Comparison of ENCODE assay signal across 15 mouse cellular contexts in the genomic region with DNA sequence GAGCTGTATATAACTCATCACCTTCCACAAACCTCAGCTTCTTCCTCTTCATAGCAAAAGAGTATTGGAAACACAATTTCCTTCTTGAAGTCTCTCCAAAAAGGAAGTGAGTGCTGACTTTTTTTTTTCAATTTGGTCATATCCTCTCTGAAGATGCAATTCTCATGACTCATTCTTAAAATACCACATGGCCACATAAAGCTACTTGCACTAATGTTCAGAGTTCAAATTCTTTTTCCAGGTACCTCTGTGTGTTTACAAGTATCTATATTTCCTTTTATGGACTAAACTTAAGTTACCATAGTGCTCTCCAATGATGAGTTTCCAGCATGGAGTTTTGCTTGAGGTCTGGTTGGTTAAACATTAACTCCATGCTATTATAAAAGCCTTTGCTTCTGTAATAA.
DNase-seq lines count a peak whose midpoint lies in the region; ATAC-seq and TF ChIP-seq lines count a peak whose summit lies in the region.
"Had no signal": no experiment of that assay in that cellular context is flagged by ENCODE, and none has a peak within 500 bp of the region (broad histone marks: within the 10 kb centered on the region; RNA-seq: fewer than 3 reads in every experiment).

No protein-coding gene starts in this region.

- no peaks in the 10 kb centered on the region for H3K9me3 ChIP-seq in kidney, postnatal 0 days (replicated peaks; ENCODE audit: low read length)
- no peaks in the 10 kb centered on the region for H3K9me3 ChIP-seq in kidney, embryonic 14.5 days (ENCODE audit: control insufficient read depth, low read length)
- no peaks in the 10 kb centered on the region for H3K9me3 ChIP-seq in intestine, postnatal 0 days (ENCODE audit: control insufficient read depth)
- H3K9me3 ChIP-seq: embryonic facial prominence, embryonic 12.5 days; forebrain, embryonic 10.5 days; hindbrain, embryonic 13.5 days; liver, embryonic 12.5 days; neural tube, embryonic 13.5 days had no signal

- H3K36me3 ChIP-seq in kidney, postnatal 0 days (ENCODE audit: insufficient read depth, low read length), result no peaks in the 10 kb centered on the region
- H3K36me3 ChIP-seq in kidney, embryonic 14.5 days (ENCODE audit: control insufficient read depth, insufficient read depth, low read length), result no peaks in the 10 kb centered on the region
- no peaks in the 10 kb centered on the region for H3K36me3 ChIP-seq in intestine, postnatal 0 days (ENCODE audit: control insufficient read depth, insufficient read depth)
- H3K36me3 ChIP-seq: embryonic facial prominence, embryonic 12.5 days; forebrain, embryonic 10.5 days; hindbrain, embryonic 13.5 days; liver, embryonic 12.5 days; neural tube, embryonic 13.5 days had no signal

- no peak overlapping the region for H3K27ac ChIP-seq in kidney, postnatal 0 days
- no peak overlapping the region for H3K27ac ChIP-seq in kidney, embryonic 14.5 days (ENCODE audit: low read depth, low read length)
- no peak overlapping the region for H3K27ac ChIP-seq in intestine, postnatal 0 days (ENCODE audit: low read depth, low read length)
- H3K27ac ChIP-seq: embryonic facial prominence, embryonic 12.5 days; forebrain, embryonic 10.5 days; hindbrain, embryonic 13.5 days; liver, embryonic 12.5 days; neural tube, embryonic 13.5 days had no signal

- POLR2A ChIA-PET in Patski (lab: Charles Lee), result interaction anchor here (0.7 to 2.3 kb wide), 6 partner anchors 17 to 229 kb away, joined by 3 to 9 read pairs (median 4); no protein-coding TSS in a partner anchor

- H3K9ac ChIP-seq in kidney, postnatal 0 days (ENCODE audit: low read depth, low read length), result no peak overlapping the region
- no peak overlapping the region for H3K9ac ChIP-seq in kidney, embryonic 14.5 days (ENCODE audit: low read depth, low read length)
- no peak overlapping the region for H3K9ac ChIP-seq in intestine, postnatal 0 days (ENCODE audit: low read depth, low read length)
- H3K9ac ChIP-seq: embryonic facial prominence, embryonic 12.5 days; hindbrain, embryonic 13.5 days; liver, embryonic 12.5 days; neural tube, embryonic 13.5 days had no signal

- no peak for ATAC-seq in kidney, postnatal 0 days (replicated peaks; ENCODE audit: low FRiP score, low read depth)
- ATAC-seq in kidney, embryonic 14.5 days (ENCODE audit: low FRiP score, low TSS enrichment), result no peak
- ATAC-seq in Patski, result peak; percentile 90
- peak; percentile 38; the same call in 1 of the 2 replicates for ATAC-seq in intestine, postnatal 0 days
- ATAC-seq: liver, embryonic 12.5 days had no signal

- H3K27me3 ChIP-seq in kidney, postnatal 0 days (ENCODE audit: insufficient read depth, low read length), result no peaks in the 10 kb centered on the region
- H3K27me3 ChIP-seq in kidney, embryonic 14.5 days (ENCODE audit: control insufficient read depth, insufficient read depth, low read length), result no peaks in the 10 kb centered on the region
- H3K27me3 ChIP-seq in Patski, result no peaks in the 10 kb centered on the region
- H3K27me3 ChIP-seq in intestine, postnatal 0 days (replicated peaks; ENCODE audit: control insufficient read depth, insufficient read depth, low read length), result no peaks in the 10 kb centered on the region
- H3K27me3 ChIP-seq: embryonic facial prominence, embryonic 12.5 days; hindbrain, embryonic 13.5 days; liver, embryonic 12.5 days; neural tube, embryonic 13.5 days had no signal

- TF ChIP-seq CTCF in kidney, postnatal 0 days (IDR thresholded peaks at IDR 0.05; ENCODE audit: low read depth), result no peak
- TF ChIP-seq CTCF in Patski (IDR thresholded peaks at IDR 0.05), result no peak
- no peak for TF ChIP-seq CTCF in intestine, postnatal 0 days (IDR thresholded peaks at IDR 0.05; ENCODE audit: low read depth)

- CTCF ChIA-PET in Patski (lab: Charles Lee), result interaction anchor here (1.0 to 2.7 kb wide), 8 partner anchors 12 to 229 kb away, joined by 3 to 14 read pairs (median 6); no protein-coding TSS in a partner anchor

- peak; percentile 15 for DNase-seq in kidney, postnatal 0 days (ENCODE audit: low spot score)
- DNase-seq in 416B (ENCODE audit: low read depth) (peak; percentile 80), Patski (ENCODE audit: low read depth, low spot score) (peak; percentile 90)
- no peak for DNase-seq in cerebellum, postnatal 14 days
- DNase-seq in spleen, postnatal 10 days (ENCODE audit: low spot score in 2 of 2), result no peak
- DNase-seq: cerebellum, adult 11 months; gastrocnemius, postnatal 36 days; layer of hippocampus, adult 9-11 months had no signal

- in situ Hi-C loops in Patski (cut with MboI; ENCODE audit: low pct_unique_long_range_greater_than_20kb), result loop anchor here (25.0 kb wide), 1 partner anchor 1946 kb away; no protein-coding TSS in a partner anchor

- H3K4me2 ChIP-seq in kidney, postnatal 0 days (ENCODE audit: low read length), result no peak overlapping the region
- H3K4me2 ChIP-seq in kidney, embryonic 14.5 days (replicated peaks; ENCODE audit: low read depth, low read length), result no peak overlapping the region
- H3K4me2 ChIP-seq in intestine, postnatal 0 days (replicated peaks; ENCODE audit: low read depth), result no peak overlapping the region
- H3K4me2 ChIP-seq: embryonic facial prominence, embryonic 12.5 days; hindbrain, embryonic 13.5 days; liver, embryonic 12.5 days; neural tube, embryonic 13.5 days had no signal

- no peak overlapping the region for H3K4me3 ChIP-seq in kidney, postnatal 0 days (replicated peaks; ENCODE audit: low read depth, low read length)
- no peak overlapping the region for H3K4me3 ChIP-seq in kidney, embryonic 14.5 days (ENCODE audit: low read length)
- H3K4me3 ChIP-seq in intestine, postnatal 0 days (ENCODE audit: low read depth, low read length), result no peak overlapping the region
- H3K4me3 ChIP-seq: embryonic facial prominence, embryonic 12.5 days; forebrain, embryonic 10.5 days; hindbrain, embryonic 13.5 days; liver, embryonic 12.5 days; neural tube, embryonic 13.5 days had no signal

- H3K4me1 ChIP-seq in kidney, postnatal 0 days (replicated peaks; ENCODE audit: insufficient read depth, low read length), result no peaks in the 10 kb centered on the region
- H3K4me1 ChIP-seq in kidney, embryonic 14.5 days (ENCODE audit: control insufficient read depth, insufficient read depth, low read length), result no peaks in the 10 kb centered on the region
- H3K4me1 ChIP-seq in intestine, postnatal 0 days (replicated peaks; ENCODE audit: control insufficient read depth, insufficient read depth, low read length), result no peaks in the 10 kb centered on the region
- H3K4me1 ChIP-seq: embryonic facial prominence, embryonic 12.5 days; forebrain, embryonic 10.5 days; hindbrain, embryonic 13.5 days; liver, embryonic 12.5 days; neural tube, embryonic 13.5 days had no signal

Comparison
In these comparisons a context has a peak if more than half of its experiments do, and no peak if none do; other contexts are left out.
1. ATAC-seq: peak in Patski (single experiment) and intestine, postnatal 0 days (single experiment); none in kidney, postnatal 0 days (single experiment) and kidney, embryonic 14.5 days (single experiment).
2. DNase-seq: peak in kidney, postnatal 0 days (single experiment), 416B (single experiment) and Patski (single experiment); none in cerebellum, postnatal 14 days (0 of 2) and spleen, postnatal 10 days (0 of 2).